Mouse (Mus musculus): ENCODE results near the gene March10. TPM values are rescaled to one million over a fixed set of nuclear protein-coding genes. Genes with fewer than 3 reads are reported as not detected.

Gene March10
- total RNA-seq, 2 experiments from 2014 or later: not detected

DNA sequence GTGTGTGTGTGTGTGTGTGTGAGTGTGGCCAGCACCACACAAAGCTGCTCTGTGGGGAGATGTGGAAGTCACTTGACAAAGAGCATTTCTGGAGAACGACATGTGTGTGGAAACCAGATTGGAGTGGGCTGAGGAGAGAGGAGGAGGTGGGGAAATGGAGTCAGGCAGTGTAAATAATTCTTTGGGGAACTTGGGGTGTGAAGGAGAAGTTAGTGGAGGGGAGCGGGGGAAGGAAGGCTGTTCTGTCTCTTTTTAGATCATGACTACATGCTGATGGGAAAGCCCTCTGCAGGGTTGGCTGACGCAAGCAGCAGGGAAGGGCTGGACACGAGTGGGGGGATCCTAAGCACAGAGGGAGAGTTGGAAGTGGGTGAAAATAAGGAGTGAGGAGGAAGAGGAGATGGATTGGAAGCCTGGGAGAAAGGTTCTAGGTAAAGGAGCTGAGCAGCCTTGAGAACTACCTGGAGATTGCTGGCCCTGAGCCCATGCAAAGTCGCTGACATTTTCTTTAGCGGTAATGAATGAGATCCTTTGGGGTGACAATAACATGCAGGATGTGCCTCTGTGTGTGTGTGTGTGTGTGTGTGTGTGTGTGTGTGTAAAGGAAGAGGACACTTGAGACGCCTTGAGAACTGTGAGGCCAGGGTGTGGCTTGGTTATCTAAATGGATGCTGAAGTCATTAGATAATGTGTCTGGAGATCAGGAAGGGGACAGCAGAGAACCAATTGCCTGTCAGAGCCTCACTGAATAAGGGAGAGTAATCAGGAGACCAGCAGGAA, 35.7 kb downstream of the March10 start:
- ATAC-seq (replicated peaks; ENCODE audit: low FRiP score, poor library complexity, severe bottlenecking): no peak

- ATAC-seq (replicated peaks; ENCODE audit: low FRiP score, poor library complexity, severe bottlenecking): no peak
Observed at GRCm38 (mm10) chr11:105419946-105420345, 36.6 kb downstream of the March10 start.

GRCm38 (mm10) chr11:105414009-105414408, 42.5 kb downstream of the March10 start:
- ATAC-seq (replicated peaks; ENCODE audit: low FRiP score, poor library complexity, severe bottlenecking): no peak

DNA sequence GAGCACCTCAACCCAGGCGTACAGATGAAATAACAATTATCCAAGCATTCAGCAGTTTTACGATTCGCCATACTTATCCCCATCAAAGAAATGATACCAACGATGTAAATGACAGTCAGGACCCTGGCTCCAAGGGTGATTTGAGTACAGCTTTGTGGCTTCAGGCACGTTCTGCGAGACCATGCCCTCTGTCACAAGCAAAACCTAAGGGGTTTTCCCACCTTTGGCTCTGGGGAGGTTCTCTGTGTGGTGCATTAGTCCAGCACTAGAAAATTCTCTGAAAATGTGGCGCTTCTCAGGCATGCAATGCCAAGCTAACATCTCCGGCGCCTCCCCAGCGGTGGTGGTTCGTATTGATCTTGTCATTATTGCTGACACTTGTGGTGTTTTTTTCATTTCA, 47.1 kb downstream of the March10 start:
- no peak for ATAC-seq (replicated peaks; ENCODE audit: low FRiP score, poor library complexity, severe bottlenecking)

- no peak for ATAC-seq (replicated peaks; ENCODE audit: low FRiP score, poor library complexity, severe bottlenecking)
Observed at GRCm38 (mm10) chr11:105407846-105408441, 48.6 kb downstream of the March10 start.

DNA sequence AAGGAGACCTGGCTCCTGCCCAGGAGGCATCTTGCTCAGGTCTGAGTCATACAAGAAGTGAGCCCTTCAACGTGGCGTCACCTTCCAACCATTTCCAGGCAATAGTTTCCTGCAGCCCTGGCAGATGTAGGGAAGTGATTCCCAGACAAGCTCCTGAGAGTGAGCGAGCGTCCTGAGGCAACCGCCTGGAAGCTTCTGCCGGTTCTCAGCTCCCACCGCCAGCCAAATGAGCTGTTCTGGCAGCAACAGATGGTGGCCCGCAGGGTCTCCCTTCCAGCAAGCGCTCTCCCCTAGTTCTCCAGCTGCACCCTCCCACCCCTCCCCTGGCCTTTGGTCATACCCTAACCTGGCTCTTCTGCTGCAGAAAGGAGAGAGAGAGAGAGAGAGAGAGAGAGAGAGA, 54.2 kb downstream of the March10 start:
- ATAC-seq (replicated peaks; ENCODE audit: low FRiP score, poor library complexity, severe bottlenecking): no peak

DNA sequence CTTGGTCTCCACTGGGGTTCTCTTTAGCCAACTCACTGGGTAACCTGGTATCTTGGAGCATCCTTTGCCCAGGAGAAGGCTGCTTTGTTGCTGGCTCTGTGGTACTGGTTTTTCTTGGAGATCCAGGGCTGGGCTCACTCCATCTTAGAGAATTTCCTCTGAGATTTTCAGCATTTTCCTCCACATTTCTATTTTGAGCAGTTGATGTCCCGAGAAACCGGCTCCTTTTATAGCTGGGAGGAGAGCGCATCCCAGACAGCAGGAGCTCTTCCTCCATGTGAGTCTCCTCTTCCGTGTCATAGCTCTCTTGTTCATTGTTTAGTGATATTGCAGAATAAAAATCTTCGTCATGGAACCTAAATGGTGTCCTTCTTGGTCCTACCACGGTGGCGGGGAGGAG, 66.2 kb downstream of the March10 start:
- no peak for ATAC-seq (replicated peaks; ENCODE audit: low FRiP score, poor library complexity, severe bottlenecking)

DNA sequence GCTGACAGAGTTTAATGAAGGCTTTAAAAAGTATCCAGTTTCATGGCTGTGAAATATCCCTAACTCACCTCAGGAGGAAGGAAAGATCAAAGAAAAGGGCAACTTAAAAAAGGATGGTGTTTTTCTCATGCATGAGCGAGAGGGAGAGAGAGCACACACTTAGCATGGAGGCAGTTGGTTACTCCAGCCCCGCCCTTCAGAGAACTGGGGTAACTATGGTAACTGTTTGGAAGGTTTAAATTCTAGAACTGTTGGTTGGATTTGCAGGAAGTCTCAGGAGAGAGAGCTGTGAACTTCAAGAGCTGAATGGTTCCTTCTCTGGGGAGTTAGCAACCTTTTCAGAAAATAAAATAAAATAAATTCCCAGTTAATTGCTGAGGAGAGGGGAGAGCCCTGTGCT, 67.9 kb downstream of the March10 start:
- no peak for ATAC-seq (replicated peaks; ENCODE audit: low FRiP score, poor library complexity, severe bottlenecking)

GRCm38 (mm10) chr11:105385266-105385665, 71.3 kb downstream of the March10 start:
- ATAC-seq (replicated peaks; ENCODE audit: low FRiP score, poor library complexity, severe bottlenecking): no peak

GRCm38 (mm10) chr11:105375821-105376235, 80.7 kb downstream of the March10 start:
- ATAC-seq (replicated peaks; ENCODE audit: low FRiP score, poor library complexity, severe bottlenecking): no peak

- peak; percentile 70 for ATAC-seq (replicated peaks; ENCODE audit: low FRiP score, poor library complexity, severe bottlenecking)
Observed at GRCm38 (mm10) chr11:105374526-105375175, 81.9 kb downstream of the March10 start.

GRCm38 (mm10) chr11:105373881-105374280, 82.7 kb downstream of the March10 start:
- no peak for ATAC-seq (replicated peaks; ENCODE audit: low FRiP score, poor library complexity, severe bottlenecking)

- ATAC-seq (replicated peaks; ENCODE audit: low FRiP score, poor library complexity, severe bottlenecking): no peak
Observed at GRCm38 (mm10) chr11:105371818-105372217, 84.7 kb downstream of the March10 start.

DNA sequence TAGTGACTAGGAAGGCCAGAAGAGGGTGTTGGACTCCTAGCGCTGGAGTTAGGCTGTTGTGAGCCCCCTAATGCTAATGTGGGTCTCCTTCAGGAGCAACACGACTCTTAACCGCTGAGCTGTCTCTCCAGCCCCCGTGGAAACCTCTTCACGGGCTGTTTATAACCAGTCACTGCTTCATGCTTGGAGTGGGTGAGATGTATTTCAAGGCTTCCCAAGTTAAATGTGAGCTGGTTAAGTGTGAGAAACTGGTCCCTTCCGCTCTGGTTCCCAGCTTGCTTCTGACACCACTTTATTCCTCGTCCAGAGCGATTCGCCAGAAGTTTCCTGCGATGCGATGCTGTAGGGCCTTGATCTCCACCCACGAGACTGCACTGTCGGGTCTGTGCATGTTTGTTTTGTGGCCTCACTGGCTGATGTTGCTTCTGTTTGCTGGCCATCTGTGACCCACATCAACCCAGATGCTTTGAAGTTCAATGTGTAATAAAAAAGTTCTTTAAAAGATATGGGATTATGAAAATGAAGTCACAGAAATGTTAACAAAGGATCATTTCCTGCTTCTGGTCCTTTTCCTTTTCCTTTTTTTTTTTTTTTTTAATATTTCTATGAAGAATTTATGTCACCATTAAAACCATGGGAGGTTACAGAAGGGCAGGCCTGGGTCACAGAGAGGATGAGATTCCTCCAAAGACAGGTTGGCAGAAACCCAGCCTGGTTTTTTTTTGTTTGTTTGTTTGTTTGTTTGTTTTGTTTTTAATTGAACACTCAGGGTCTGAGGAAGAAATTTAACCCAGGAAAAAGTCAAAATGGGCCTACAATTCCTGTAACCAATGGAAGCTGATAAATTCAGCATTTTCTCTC, 86.8 kb downstream of the March10 start:
- ATAC-seq (replicated peaks; ENCODE audit: low FRiP score, poor library complexity, severe bottlenecking): no peak

- ATAC-seq (replicated peaks; ENCODE audit: low FRiP score, poor library complexity, severe bottlenecking): no peak
Observed at GRCm38 (mm10) chr11:105368833-105369232, 87.7 kb downstream of the March10 start.

- ATAC-seq (replicated peaks; ENCODE audit: low FRiP score, poor library complexity, severe bottlenecking): 0 out of 2 replicates have a peak, but pooled peaks have one; percentile 3
Observed at GRCm38 (mm10) chr11:105367163-105367562, 89.4 kb downstream of the March10 start.

DNA sequence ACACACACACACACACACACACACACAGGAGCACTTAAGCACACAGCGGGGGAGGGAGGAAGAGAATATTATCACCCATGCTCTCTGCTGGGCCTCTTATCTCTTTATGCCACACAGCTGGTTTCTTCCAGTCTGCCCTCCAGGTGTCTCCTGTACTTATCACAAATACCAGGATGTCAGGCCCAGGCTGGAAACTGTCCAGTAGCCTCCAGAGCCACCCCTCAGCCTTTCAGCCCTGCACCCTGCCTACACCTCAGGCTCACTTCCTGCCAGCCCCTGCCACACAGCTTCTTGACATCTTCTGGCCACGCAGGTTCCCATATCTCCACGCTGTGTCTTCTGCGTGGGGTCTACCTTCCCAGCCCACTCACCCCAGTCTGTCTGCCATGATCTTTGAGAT, 90.5 kb downstream of the March10 start:
- ATAC-seq (replicated peaks; ENCODE audit: low FRiP score, poor library complexity, severe bottlenecking): peak; percentile 87

DNA sequence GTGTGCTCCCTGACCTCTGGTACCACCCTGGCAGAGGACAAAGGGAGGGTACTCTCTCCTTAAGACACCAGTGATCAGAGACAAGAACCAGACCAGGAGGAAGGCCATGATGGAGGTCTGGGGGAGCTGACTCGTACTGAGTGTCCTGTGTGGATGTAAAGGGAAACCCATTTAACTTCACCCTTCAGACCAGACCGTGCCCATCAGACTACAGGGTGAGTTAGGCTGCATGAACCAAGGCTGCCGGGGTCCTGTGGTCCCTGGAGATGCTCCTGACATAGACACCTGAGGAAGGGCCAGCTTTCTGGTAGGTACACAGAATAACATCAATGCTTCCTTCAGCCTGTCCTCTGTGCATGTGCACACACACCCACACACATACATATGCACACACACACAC, 90.9 kb downstream of the March10 start:
- peak; percentile 27 for ATAC-seq (replicated peaks; ENCODE audit: low FRiP score, poor library complexity, severe bottlenecking)

- ATAC-seq (replicated peaks; ENCODE audit: low FRiP score, poor library complexity, severe bottlenecking): no peak
Observed at GRCm38 (mm10) chr11:105364386-105365065, 92.0 kb downstream of the March10 start.
